Comparison of ENCODE assay signal across 12 mouse cellular contexts in the genomic region with DNA sequence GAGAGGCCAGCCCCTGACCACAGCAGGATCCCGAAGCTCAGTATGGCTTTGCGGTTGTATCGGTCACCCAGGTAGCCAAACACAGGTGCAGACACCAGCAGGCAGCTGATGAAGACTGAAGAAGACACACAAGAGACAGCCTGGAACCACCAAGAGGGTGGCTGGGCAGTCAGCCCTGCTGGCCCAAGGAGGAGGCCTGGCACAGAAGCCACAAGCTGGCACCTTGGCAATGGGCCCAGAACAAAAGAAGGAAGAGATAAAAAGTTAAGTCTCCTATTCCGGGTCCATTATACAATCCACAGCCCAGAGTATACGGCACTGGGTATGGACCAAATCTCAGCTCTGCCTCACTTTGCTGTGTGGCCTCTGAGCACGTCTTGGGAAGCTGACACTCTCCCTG. TPM values are rescaled to one million over a fixed set of nuclear protein-coding genes. Genes with fewer than 3 reads are reported as not detected.
A peak's percentile ranks its signal among the peaks of the same experiment; 100 is the strongest.
DNase-seq lines count a peak whose midpoint lies in the region; ATAC-seq and TF ChIP-seq lines count a peak whose summit lies in the region.
"Had no signal": no experiment of that assay in that cellular context is flagged by ENCODE, and none has a peak within 500 bp of the region (broad histone marks: within the 10 kb centered on the region; RNA-seq: fewer than 3 reads in every experiment).

No protein-coding gene starts in this region.

- H3K9me3 ChIP-seq in neural tube, embryonic 15.5 days (replicated peaks) = no peaks in the 10 kb centered on the region
- H3K9me3 ChIP-seq: neural tube, embryonic 12.5 days; stomach, embryonic 15.5 days had no signal

- no peaks in the 10 kb centered on the region for H3K4me1 ChIP-seq in neural tube, embryonic 15.5 days
- peaks cover 4% of the 10 kb centered on the region; the same call in 1 of the 2 replicates for H3K4me1 ChIP-seq in thymus, adult 2 months (replicated peaks; ENCODE audit: control insufficient read depth, insufficient read depth, low read length)
- H3K4me1 ChIP-seq: neural tube, embryonic 12.5 days; stomach, embryonic 15.5 days had no signal

- no peak overlapping the region for H3K27ac ChIP-seq in neural tube, embryonic 15.5 days (replicated peaks)
- H3K27ac ChIP-seq in thymus, adult 2 months (ENCODE audit: control insufficient read depth, insufficient read depth, low read length) = no peak overlapping the region
- H3K27ac ChIP-seq: kidney, postnatal 0 days; neural tube, embryonic 12.5 days; stomach, embryonic 15.5 days had no signal

- no peaks in the 10 kb centered on the region for H3K36me3 ChIP-seq in neural tube, embryonic 15.5 days
- no peaks in the 10 kb centered on the region for H3K36me3 ChIP-seq in thymus, adult 2 months (ENCODE audit: control insufficient read depth, insufficient read depth, low read length)
- H3K36me3 ChIP-seq: neural tube, embryonic 12.5 days; stomach, embryonic 15.5 days had no signal

- DNase-seq in layer of hippocampus, adult 9-11 months = peak; percentile 49
- DNase-seq in layer of hippocampus, postnatal 36 days = no peak
- peak; percentile 69 for DNase-seq in adipocyte (ENCODE audit: low spot score)
- DNase-seq in cerebellum, adult 11 months = peak; percentile 46
- DNase-seq in heart, postnatal 4 days = peak; percentile 40
- DNase-seq in spleen, postnatal 36 days (ENCODE audit: low spot score in 2 of 2) = no peak
- no peak for DNase-seq in thymus, adult 2 months
- DNase-seq: lung, adult 2 months had no signal

- no peak overlapping the region for H3K9ac ChIP-seq in neural tube, embryonic 15.5 days (replicated peaks)
- H3K9ac ChIP-seq: neural tube, embryonic 12.5 days; stomach, embryonic 15.5 days had no signal

- 82% methylated on average over 6 of the region's 6 CpGs for whole genome bisulfite sequencing in neural tube, embryonic 15.5 days
- 83% methylated on average over 6 of the region's 6 CpGs for WGBS in thymus, adult 2 months

- no peaks in the 10 kb centered on the region for H3K27me3 ChIP-seq in neural tube, embryonic 15.5 days (replicated peaks)
- no peaks in the 10 kb centered on the region for H3K27me3 ChIP-seq in thymus, adult 2 months (ENCODE audit: control insufficient read depth, insufficient read depth, low read length)
- H3K27me3 ChIP-seq: neural tube, embryonic 12.5 days; stomach, embryonic 15.5 days had no signal

- no peak for TF ChIP-seq POLR2A in thymus, adult 2 months (IDR thresholded peaks at IDR 0.05; ENCODE audit: control insufficient read depth, extremely low read depth, insufficient read depth, low read length, poor library complexity)

- TF ChIP-seq CTCF in thymus, adult 2 months (IDR thresholded peaks at IDR 0.05; ENCODE audit: borderline replicate concordance, control insufficient read depth, extremely low read depth, insufficient read depth, low read length, poor library complexity) = no peak

- H3K4me3 ChIP-seq in neural tube, embryonic 15.5 days (replicated peaks) = no peak overlapping the region
- no peak overlapping the region for H3K4me3 ChIP-seq in thymus, adult 2 months (ENCODE audit: control insufficient read depth, insufficient read depth, low read length)
- H3K4me3 ChIP-seq: neural tube, embryonic 12.5 days; stomach, embryonic 15.5 days had no signal

- ATAC-seq in neural tube, embryonic 15.5 days (ENCODE audit: low FRiP score) = no peak

- no peak overlapping the region for H3K4me2 ChIP-seq in neural tube, embryonic 15.5 days
- H3K4me2 ChIP-seq: neural tube, embryonic 12.5 days; stomach, embryonic 15.5 days had no signal

RNA-seq across cellular contexts. Expression of gene Spns3, which starts 9.9 kb away (rescaled TPM):
- under 1 TPM; 0.25 to 0.30 TPM for total RNA-seq in layer of hippocampus, postnatal 36 days (2021)
- under 1 TPM in 1 of 2 experiments, not detected in 1; 0.12 TPM for total RNA-seq in heart, postnatal 4 days (2021)
- 0.06 and 1.1 TPM in 2 replicates for polyA plus RNA-seq in neural tube, embryonic 15.5 days (2015; fragmentation: Nextera tagmentation; extraction: Ambion mirVana)
- polyA plus RNA-seq in thymus, adult 2 months (2012; rRNA removed) = 13.5 and 15.4 TPM in 2 replicates
- polyA plus RNA-seq: neural tube, embryonic 12.5 days had no signal

RNA-seq across cellular contexts. Expression of gene Spns2, which starts 50.7 kb away (rescaled TPM):
- 100 to 1,000 TPM in 1 of 2 experiments, 10 to 100 TPM in 1; 91.4 to 129 TPM for total RNA-seq in layer of hippocampus, postnatal 36 days (2021)
- total RNA-seq in heart, postnatal 4 days (2021) = 10 to 100 TPM; 17.0 to 18.0 TPM
- polyA plus RNA-seq in neural tube, embryonic 15.5 days (2015; fragmentation: Nextera tagmentation; extraction: Ambion mirVana) = 9.4 and 12.6 TPM in 2 replicates
- 8.9 and 10.6 TPM in 2 replicates for polyA plus RNA-seq in thymus, adult 2 months (2012; rRNA removed)

Comparison
In these comparisons a context has a peak if more than half of its experiments do, and no peak if none do; other contexts are left out.
1. DNase-seq: peak in layer of hippocampus, adult 9-11 months (single experiment), adipocyte (single experiment), cerebellum, adult 11 months (single experiment) and heart, postnatal 4 days (single experiment); none in layer of hippocampus, postnatal 36 days (0 of 2), spleen, postnatal 36 days (0 of 2) and thymus, adult 2 months (single experiment).
2. RNA of gene Spns2, which starts 50.7 kb away (total RNA-seq): 91.4 to 129 TPM in layer of hippocampus, postnatal 36 days; 17.0 to 18.0 TPM in heart, postnatal 4 days; every median in the first group is over 4 times any median in the second.